Mouse (Mus musculus) liver, embryonic 14.5 days (tissue): ENCODE measurements around the gene Nelfb.

ENCODE experiments used
- CTCF ChIP-seq: IDR thresholded peaks from 2 replicates; pipeline ENCODE4 v1.5.1; 2016; ENCODE audit warnings: antibody characterized with exemption, low read depth, control low read depth
- EP300 ChIP-seq: IDR thresholded peaks from 2 replicates; pipeline ENCODE4 v1.6.1; 2016; ENCODE audit warnings: antibody characterized with exemption, low read depth

GRCm38 (mm10) chr2:25228995-25229530, 17.8 kb upstream of the Nelfb start:
- TF ChIP-seq CTCF (no peak), EP300 (no peak)
